Mouse (Mus musculus) kidney, adult 11 months (tissue): Measurements from ENCODE around the gene Heyl.
"Not testable (repeated sequence)": the region's sequence is repeated elsewhere in the genome, so short reads cannot be mapped to it uniquely, and the experiment has no call there.

Experiments used
- DNase-seq: peaks from one replicate; pipeline ENCODE4 v3.0.0; 2022

Gene Heyl

DNA sequence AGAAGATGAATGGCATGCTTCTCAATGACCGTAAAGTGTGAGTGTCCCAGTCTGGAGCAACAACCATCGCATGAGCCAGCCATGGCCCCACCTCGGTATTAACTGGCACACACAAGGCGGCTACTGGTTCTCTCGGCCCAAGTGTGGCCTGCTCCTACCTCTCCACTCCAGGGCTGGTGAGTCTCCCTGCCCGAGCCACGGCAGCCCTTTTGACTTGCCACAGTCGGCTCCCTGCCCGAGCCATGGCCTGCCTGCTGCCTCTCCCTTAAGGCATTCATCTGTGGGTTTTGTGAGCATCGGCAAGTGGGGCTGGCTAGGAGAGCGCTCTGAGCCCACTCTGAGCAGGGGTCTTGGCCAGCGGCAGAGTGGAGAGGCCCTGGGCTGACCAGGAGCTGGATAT is 55.7 kb downstream of the Heyl start:
- DNase-seq, result no peak

DNA sequence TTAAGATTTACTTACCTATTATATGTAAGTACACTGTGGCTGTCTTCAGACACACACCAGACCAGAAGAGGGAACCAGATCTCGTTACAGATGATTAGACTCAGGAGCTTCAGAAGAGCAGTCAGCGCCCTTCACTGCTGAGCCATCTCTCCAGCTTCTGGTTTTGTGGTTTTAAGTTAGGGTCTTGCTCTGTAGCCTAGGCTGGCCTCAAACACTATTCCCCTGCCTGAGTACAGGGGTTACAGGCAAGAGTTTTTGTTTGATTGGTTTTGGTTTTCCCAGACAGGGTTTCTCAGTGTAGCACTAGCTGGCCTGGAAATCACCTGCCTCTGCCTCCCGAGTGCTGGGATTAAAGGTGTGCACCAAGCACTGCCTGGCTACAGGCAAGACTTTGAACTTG is 59.0 kb downstream of the Heyl start:
- DNase-seq, result no peak

DNA sequence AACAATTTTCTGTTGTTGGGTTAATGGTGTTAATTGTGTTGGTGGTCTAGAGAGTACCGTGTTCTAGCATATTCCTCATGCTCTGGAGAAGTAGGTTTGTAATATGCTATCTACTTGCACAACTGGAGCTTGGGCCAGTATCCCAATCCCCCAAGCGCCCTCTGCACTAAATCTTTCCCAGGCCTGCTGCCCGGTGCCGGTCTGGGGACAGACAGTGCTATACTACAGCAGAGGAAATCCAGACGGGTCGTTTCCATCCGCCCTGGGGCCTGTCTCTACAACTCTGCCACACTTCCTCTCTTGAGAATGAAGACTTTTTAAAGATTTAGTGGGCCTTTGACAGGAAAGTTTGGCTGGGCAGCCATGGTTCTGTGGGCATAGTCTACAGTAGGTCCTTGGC is 59.6 kb downstream of the Heyl start:
- no peak for DNase-seq

DNA sequence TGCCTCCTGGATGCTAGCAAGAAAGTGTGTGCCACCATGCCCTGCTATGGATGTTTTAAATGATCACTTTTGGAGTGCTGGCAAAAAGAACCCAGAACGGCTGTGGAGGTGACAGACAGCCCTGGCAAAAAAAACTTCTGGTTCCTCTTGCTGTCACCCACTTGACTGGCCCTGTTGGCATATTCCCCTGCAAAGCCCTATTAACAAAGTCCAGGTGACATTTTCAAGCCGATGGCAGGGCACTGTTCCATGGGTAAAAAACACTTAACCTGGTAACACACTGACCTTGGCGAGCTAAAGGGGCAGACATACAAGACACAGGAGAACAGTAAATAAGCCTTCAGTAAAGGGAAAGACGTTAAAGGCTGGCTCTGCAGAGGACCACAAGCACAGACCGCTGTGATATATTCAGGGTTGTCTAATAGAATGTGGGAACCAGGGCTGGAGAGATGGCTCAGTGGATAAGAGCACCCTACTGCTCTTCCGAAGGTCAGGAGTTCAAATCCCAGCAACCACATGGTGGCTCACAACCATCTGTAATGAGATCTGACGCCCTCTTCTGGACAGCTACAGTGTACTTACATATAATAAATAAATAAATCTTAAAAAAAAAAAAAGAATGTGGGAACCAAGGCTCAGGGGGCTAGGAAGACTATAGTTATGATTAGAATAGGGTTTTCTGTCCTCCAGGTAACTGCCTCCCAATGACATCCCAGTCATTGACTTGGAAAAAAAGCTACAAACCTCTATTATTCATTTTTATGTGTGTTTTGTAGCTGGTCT is 60.5 kb downstream of the Heyl start:
- DNase-seq, result no peak

DNA sequence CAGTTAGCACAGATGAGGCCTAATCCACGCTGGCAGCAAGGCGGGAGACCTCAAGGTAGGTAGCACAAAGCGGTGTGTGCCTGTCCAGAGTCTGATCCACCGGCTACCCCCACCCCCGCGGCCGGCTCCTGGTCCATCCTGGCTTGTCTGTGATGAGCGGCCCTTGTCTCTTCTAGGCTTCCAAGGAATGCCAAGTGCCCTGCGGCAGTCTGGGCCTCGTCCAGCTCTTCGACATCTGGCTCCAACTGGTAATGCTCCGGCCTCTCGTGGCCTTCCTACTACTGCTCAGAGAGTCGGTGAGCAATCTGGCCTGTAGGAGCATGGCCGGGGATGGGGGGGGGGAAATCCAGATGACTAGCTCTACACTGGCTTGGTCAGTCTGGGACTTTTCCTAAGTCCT is 61.7 kb downstream of the Heyl start:
- DNase-seq, result not testable (repeated sequence)

DNA sequence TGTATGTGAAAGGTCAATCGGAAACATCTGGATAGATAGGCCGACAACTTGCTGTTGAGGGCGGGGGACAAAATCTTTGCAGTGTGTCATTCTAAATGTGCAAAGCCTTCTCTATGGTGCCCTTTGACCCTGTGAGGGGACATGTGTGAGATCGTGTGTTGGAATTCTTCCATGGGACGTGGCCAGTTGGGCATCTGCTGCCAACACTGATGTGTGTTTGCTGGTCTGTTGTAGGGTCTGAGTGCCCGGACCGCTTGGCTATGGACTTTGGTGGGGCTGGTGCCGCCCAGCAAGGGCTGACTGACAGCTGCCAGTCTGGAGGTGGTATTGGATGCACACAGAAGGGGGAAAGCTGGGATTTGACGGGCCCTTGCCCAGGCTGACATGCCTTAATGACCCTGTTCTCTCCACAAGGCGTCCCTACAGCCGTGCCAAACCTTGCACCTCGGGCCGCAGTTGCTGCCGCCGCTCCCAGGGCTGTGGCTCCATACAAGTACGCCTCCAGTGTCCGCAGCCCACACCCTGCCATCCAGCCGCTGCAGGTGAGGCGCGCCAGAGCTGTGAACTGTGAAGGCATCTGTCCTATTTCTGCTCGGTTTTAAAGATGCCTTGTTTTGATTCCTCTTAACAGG is 62.3 kb downstream of the Heyl start:
- no peak for DNase-seq

DNA sequence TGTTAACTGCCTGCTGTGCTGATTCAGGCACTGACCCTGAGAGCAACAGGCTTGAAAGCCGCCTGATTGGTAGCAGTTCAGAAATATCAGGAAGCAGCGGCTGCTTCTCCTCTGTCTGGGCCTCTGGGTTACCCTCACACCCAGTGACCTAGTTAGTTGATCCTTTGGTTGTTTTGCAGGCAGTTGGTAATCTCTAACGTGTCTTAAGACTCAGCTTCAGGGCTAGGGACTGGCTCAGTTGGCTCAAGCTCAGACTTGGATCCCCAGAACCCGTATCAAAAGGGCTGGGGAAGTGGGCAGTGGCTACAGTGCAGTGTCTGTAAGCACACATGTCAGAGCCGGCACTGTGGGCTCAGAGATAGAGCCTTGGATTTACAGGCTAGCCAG is 62.8 kb downstream of the Heyl start:
- no peak for DNase-seq

DNA sequence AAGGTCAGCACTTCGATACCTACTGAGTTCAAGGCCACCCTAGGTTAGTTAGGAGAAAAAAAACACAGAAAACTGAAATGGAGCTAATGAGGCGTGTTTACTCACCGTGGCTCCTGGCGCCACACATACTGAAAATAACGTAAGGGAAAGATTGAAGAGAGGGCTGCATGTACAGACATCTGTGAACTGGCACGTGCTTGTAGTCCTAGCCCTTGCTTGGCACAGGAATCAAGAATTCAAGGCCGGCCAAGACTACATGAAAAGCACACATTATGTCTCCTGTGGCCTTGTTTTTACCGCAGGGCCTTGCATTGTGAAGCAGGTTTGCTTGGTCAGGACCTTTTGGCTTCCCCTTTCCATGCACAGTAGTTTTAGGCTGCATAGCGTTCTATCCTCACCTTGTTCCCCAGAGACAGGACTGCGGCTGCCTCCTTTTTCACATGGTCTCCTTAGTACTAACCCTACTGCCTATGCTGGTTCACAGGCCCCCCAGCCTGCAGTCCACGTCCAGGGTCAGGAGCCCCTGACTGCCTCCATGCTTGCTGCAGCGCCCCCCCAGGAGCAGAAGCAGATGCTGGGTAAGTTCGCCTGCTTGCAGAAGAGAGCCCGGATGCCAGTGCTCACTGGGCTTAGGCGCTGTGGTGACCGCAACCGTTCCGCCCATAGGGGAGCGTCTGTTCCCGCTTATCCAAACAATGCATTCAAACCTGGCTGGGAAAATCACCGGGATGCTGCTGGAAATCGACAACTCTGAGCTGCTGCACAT is 64.0 kb downstream of the Heyl start:
- no peak for DNase-seq

DNA sequence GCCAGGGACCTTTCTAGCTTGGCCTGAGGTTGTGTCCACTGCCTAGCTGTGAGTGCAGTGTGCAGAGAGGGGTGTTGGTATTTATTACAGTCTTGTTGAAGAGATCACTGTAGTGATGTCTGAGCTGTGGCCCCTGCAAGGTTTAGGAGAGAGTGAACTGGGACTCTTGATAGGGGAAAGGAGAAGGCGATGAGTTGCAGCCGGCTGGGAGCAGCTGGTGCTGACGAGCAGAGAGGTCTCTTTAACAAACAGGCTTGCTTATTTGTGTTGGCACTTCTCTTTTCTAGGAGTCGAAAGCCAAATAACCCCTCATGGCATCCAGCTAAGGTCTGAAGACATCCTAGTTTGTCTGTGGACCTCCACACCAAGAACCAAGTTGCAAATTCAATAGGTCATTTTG is 64.9 kb downstream of the Heyl start:
- no peak for DNase-seq

DNA sequence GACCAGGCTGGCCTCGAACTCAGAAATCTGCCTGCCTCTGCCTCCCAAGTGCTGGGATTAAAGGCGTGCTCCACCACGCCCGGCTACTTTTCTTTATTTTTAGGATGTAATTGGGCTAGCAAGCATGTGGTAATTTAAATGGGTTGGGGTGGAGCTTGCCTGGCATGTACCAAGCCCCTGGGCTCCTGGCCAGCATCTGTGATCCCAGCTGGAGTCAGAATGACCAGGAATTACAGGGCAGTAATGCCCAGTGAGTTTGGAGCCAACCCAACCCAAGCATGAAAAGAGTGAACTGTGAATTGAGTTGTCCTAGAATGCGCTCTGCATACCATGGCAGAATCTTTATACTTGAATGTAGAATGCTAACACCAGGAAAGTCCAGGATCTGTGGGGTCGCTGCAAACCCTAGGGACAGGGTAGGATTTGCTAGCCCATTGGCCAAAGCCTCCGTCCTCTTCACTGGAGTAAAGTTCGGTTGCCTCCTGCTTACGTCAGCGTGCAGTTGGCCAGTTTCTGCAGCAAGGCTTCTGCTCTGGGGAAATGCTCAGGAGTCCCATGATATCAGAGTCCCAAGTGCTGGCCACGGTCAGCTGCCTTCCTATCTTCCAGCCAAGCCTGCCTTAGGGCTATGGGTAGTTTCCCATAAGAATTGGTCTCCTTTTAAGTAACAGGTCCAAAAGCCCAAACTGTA is 65.8 kb downstream of the Heyl start:
- DNase-seq, result peak; percentile 79
